Mouse (Mus musculus): Measurements from ENCODE around the gene Ero1l.

DNA sequence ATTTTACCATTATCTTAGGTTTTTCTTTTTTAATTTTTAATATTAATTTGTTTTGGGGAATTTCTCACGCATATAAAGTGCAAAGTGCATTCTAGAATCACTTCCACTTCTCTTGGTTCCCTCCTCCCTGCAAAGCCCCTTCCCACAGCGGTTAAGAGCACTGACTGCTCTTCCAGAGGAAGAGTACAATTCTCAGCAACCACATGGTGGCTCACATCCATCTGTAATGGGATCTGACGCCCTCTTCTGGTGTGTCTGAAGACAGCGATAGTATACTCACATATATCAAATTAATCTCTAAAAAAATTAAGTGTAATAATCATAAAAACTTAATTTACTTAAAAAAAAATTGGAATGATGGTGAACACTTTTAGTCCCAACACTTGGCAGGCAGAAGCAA lies 14.2 kb downstream of the Ero1l start:
- TF ChIP-seq CTCF (conservative IDR thresholded peaks at IDR 0.05; ENCODE audit: insufficient read depth, insufficient read length, low read depth, low read length) (no peak), POLR2A (IDR thresholded peaks at IDR 0.05; ENCODE audit: low read depth, low read length) (no peak)
